Mouse (Mus musculus) small intestine, adult 2 months (tissue): ENCODE results near the gene Bcas3.

Experiments used
- CTCF ChIP-seq: fragments of 200-500 bp; IDR thresholded peaks from 2 replicates; pipeline ENCODE4 v1.5.1; 2012; ENCODE audit warnings: low read depth, mild to moderate bottlenecking, control low read depth, inconsistent platforms, low read length, moderate library complexity, mixed read lengths; ENCODE audit not compliant: insufficient replicate concordance, insufficient read length; ENCODE audit errors: extremely low read depth
- POLR2A ChIP-seq: fragments of 200-500 bp; IDR thresholded peaks from 2 replicates; pipeline ENCODE4 v1.6.1; 2012; ENCODE audit warnings: low read depth, mild to moderate bottlenecking, control low read depth, inconsistent platforms, low read length, moderate library complexity

DNA sequence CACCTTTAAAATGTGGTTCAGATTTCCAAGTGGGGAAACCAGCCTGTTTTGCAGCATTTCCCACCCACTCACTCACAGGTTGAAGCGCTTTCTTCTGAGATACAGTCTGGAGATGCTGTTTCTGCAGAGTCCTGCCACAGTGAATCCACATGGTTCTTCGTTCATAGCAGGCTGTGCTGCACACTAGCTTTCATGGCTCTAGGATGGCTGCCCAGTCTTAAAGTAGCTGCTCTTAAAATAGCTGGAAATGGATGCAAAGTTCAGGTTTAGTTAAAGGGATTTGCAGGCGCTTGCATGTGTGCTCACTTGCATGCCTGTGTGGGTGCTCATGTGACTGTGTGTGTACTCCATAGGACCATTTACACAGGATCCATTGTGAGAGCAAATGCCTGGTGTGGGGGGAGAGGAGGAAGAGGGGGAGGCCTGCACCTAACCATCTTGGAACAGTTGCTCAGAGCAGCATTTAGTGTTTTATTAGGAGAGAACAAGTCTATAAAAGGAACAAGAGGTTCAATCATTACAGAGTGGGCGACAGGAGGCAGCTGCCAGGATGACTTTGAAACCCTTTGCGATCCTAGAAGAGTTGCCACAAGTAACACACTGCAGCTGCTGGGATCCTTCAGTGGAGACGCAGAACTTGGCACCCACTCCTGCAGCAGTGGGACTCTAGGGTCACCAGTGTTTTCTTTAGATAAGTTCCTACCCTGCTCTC is 386.5 kb downstream of the Bcas3 start:
- TF ChIP-seq CTCF (no peak), POLR2A (no peak)
